Mouse (Mus musculus) kidney, embryonic 14.5 days (tissue): ENCODE data around the gene Higd2a. TPM values are rescaled to one million over a fixed set of nuclear protein-coding genes. Genes with fewer than 3 reads are reported as not detected.
"Not testable (repeated sequence)": the region's sequence is repeated elsewhere in the genome, so short reads cannot be mapped to it uniquely, and the experiment has no call there.

Experiments used
- ATAC-seq: fragments of 200-750 bp; cut with Nextera tagmentation; 2 replicates; pipeline ENCODE4 v1.8.0; 2017; ENCODE audit warnings: moderate number of reproducible peaks, mild to moderate bottlenecking, moderate TSS enrichment, moderate library complexity; ENCODE audit not compliant: low FRiP score, low TSS enrichment
- H3K27ac ChIP-seq: fragments of 300-500 bp; sonication (generic); 2 replicates; pipeline ENCODE4 v1.5.1; 2014; ENCODE audit warnings: low read depth, mild to moderate bottlenecking, low read length, moderate library complexity, mixed read lengths
- H3K27me3 ChIP-seq: fragments of 300-500 bp; sonication (generic); 2 replicates; pipeline ENCODE4 v1.6.1; 2014; ENCODE audit warnings: mild to moderate bottlenecking, low read length; ENCODE audit not compliant: control insufficient read depth, insufficient read depth
- H3K36me3 ChIP-seq: fragments of 300-500 bp; sonication (generic); 2 replicates; pipeline ENCODE4 v1.6.1; 2014; ENCODE audit warnings: low read length, mixed read lengths; ENCODE audit not compliant: control insufficient read depth, insufficient read depth
- H3K4me1 ChIP-seq: fragments of 300-500 bp; sonication (generic); 2 replicates; pipeline ENCODE4 v1.6.1; 2014; ENCODE audit warnings: low read length, mixed read lengths; ENCODE audit not compliant: control insufficient read depth, insufficient read depth
- H3K4me2 ChIP-seq: fragments of 300-500 bp; sonication (generic); replicated peaks from 2 replicates; pipeline ENCODE4 v1.6.1; 2014; ENCODE audit warnings: low read depth, mild to moderate bottlenecking, low read length
- H3K4me3 ChIP-seq: fragments of 300-500 bp; sonication (generic); 2 replicates; pipeline ENCODE4 v1.5.1; 2014; ENCODE audit warnings: mild to moderate bottlenecking, low read length
- H3K9ac ChIP-seq: fragments of 300-500 bp; sonication (generic); 2 replicates; pipeline ENCODE4 v1.6.1; 2014; ENCODE audit warnings: low read depth, mild to moderate bottlenecking, low read length, moderate library complexity
- H3K9me3 ChIP-seq: fragments of 300-500 bp; sonication (generic); 2 replicates; pipeline ENCODE4 v1.6.1; 2016; ENCODE audit warnings: low read length; ENCODE audit not compliant: control insufficient read depth
- WGBS: fragments of 180-500 bp; shearing (Covaris S2); extraction: QIAGEN DNeasy Blood & Tissue Kit; methylation state at CpG from one replicate; pipeline ENCODE4 v1.1.7; 2014; 5-methylcytosine and 5-hydroxymethylcytosine counted together
- polyA plus RNA-seq: library from polyadenylated mRNA; unstranded; fragments of >200 nt; fragmentation: Nextera tagmentation; extraction: Ambion mirVana; gene quantifications from 2 replicates; pipeline ENCODE4 v1.2.1, GENCODE M21; 2014

The Higd2a gene
- polyA plus RNA-seq, 1 experiment from 2014 or later = 203 TPM

DNA sequence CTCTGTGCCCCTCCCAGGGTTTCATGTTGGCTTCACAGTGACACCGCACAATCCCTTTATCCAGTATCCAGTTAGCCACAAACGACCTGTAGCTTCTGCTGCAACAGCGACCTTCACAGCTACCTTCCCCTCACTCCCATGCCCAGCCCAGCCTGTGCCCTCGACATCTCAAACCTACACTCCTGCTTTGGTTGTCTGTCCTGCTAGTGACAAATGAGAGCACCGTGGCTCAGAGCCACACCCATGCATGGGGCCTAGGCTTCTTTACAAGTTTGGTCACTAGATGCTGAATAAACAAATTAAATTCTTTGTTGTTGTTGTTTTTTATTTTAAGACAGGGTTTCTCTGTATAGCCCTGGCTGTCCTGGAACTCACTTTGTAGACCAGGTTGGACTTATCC, 17.2 kb downstream of the Higd2a start:
- peaks cover 5% of the 10 kb centered on the region; the same call in 1 of the 2 replicates for H3K36me3 ChIP-seq
- no peak overlapping the region for H3K4me2 ChIP-seq
- no peaks in the 10 kb centered on the region for H3K9me3 ChIP-seq
- H3K4me1 ChIP-seq = peaks cover 13% of the 10 kb centered on the region; the same call in 1 of the 2 replicates
- H3K9ac ChIP-seq = no peak overlapping the region
- no peak for ATAC-seq
- no peak overlapping the region for H3K27ac ChIP-seq
- WGBS = 66% methylated on average over 5 of the region's 5 CpGs
- H3K27me3 ChIP-seq = no peaks in the 10 kb centered on the region
- H3K4me3 ChIP-seq = no peak overlapping the region

DNA sequence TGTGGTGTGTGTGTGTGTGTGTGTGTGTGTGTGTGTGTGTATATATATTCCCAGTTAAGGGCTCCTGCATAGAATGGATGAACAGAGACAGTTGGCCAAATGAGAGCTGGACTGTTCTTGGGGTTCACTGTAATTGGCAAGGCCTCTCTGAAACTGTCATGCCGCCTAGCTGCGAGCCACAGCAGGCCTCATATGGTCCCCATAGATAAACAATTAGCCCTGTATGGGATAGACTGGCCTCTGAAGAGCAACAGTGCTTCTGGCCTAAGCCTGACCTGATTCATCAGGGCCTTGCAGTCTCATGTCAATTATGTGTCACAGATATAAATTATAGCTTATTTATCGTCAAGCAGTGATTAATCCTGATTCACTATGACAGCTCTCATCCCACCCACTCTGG, 18.0 kb downstream of the Higd2a start:
- WGBS = 76% methylated on average over 3 of the region's 3 CpGs
- no peak overlapping the region for H3K9ac ChIP-seq
- ATAC-seq = no peak
- H3K9me3 ChIP-seq = no peaks in the 10 kb centered on the region
- no peak overlapping the region for H3K4me2 ChIP-seq
- H3K27me3 ChIP-seq = no peaks in the 10 kb centered on the region
- no peak overlapping the region for H3K4me3 ChIP-seq
- H3K4me1 ChIP-seq = peaks cover 13% of the 10 kb centered on the region; the same call in 1 of the 2 replicates
- no peak overlapping the region for H3K27ac ChIP-seq
- peaks cover 5% of the 10 kb centered on the region; the same call in 1 of the 2 replicates for H3K36me3 ChIP-seq

GRCm38 (mm10) chr13:54608666-54609065, 18.7 kb downstream of the Higd2a start:
- Histone ChIP-seq H3K4me2 (no peak overlapping the region), H3K36me3 (peaks cover 5% of the 10 kb centered on the region; the same call in 1 of the 2 replicates), H3K27ac (no peak overlapping the region), H3K9me3 (no peaks in the 10 kb centered on the region), H3K4me3 (no peak overlapping the region), H3K9ac (no peak overlapping the region), H3K4me1 (peaks cover 13% of the 10 kb centered on the region; the same call in 1 of the 2 replicates), H3K27me3 (no peaks in the 10 kb centered on the region)
- ATAC-seq = no peak
- WGBS = 34% methylated on average over 8 of the region's 8 CpGs

- Histone ChIP-seq H3K9ac (no peak overlapping the region), H3K27me3 (no peaks in the 10 kb centered on the region), H3K4me1 (peaks cover 13% of the 10 kb centered on the region; the same call in 1 of the 2 replicates), H3K4me3 (no peak overlapping the region), H3K27ac (no peak overlapping the region), H3K36me3 (peaks cover 5% of the 10 kb centered on the region; the same call in 1 of the 2 replicates), H3K4me2 (no peak overlapping the region; the same call in 1 of the 2 replicates), H3K9me3 (no peaks in the 10 kb centered on the region)
- 35% methylated on average over 1 of the region's 1 CpGs for WGBS
- ATAC-seq = no peak
Observed at GRCm38 (mm10) chr13:54609301-54609700, 19.3 kb downstream of the Higd2a start.

DNA sequence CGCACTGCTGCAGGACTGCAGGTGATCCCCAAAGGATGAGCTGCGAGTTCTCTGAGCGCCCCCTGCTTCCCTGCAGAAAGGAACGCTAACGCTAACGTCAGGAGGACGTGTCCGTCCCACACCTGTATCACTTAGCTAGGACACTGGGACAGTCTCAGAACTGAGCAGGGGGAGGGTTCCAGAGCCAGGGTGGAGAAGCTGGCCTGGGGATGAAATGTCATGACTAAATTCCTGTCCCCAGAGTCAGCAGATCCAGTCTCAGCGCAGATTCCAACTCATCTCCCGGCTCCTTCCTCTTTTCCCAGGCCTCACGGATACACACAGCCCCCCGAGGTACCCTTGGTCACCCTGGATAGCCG, 20.6 kb downstream of the Higd2a start:
- no peaks in the 10 kb centered on the region for H3K9me3 ChIP-seq
- H3K4me2 ChIP-seq = peak overlapping the region; percentile 89
- WGBS = 8% methylated on average over 13 of the region's 13 CpGs
- 0 out of 2 replicates have a peak, but pooled peaks cover 5% of the 10 kb centered on the region for H3K36me3 ChIP-seq
- ATAC-seq = peak; percentile 29; the same call in 1 of the 2 replicates
- no peaks in the 10 kb centered on the region for H3K27me3 ChIP-seq
- H3K4me1 ChIP-seq = peaks cover 13% of the 10 kb centered on the region; the same call in 1 of the 2 replicates
- peak overlapping the region; percentile 76 for H3K9ac ChIP-seq
- peak overlapping the region; percentile 60 for H3K4me3 ChIP-seq
- H3K27ac ChIP-seq = peak overlapping the region; percentile 15; the same call in 1 of the 2 replicates

DNA sequence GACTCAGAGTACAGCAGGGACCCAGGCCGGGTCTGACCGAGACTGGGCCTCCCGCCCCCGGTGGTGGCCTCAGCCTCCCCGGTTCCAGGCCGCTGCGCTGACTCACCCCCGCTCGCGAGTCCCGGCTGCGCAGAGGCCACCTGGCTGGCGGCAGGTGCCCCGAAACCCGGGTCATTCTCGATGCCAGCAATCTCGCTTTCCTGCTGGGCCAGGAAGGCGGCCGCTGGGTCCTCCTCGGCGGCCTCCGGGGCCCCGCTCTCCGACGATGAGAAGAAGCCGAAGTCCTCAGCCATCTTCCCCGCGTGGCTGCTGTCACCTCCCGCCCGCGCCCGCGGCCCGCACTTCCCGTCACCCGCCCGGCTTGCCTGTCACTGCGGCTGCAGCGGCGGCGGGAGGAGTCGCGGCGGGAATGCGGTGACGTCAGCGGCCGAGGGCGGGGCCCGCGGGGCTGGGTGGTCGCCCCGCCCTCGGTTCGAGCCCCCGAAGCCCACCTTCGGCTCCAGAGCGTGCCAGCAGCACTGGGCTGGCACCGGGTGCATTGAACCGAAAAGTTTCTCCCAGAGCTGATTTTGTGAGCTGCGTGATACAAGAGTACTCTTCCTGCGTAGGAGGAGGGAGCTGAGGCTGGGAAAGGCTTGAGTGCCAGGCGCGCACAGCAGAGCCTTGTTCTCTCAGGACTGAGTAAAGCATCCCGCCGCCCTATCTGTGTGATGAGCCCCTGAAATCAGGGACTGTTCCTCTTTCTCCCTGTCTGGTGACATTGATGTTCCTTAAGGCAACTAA, 21.2 kb downstream of the Higd2a start, which contains the start of gene Cltb:
Gene Cltb, minus strand, starts transcription at position 373 of the 783 bp plus-strand sequence.
- H3K4me1 ChIP-seq = peaks cover 13% of the 10 kb centered on the region; the same call in 1 of the 2 replicates
- peak; percentile 65 for ATAC-seq
- no peaks in the 10 kb centered on the region for H3K27me3 ChIP-seq
- WGBS = under 1% methylated on average over 63 of the region's 66 CpGs
- H3K9me3 ChIP-seq = no peaks in the 10 kb centered on the region
- peak within 1 kb of the TSS; percentile 60 for H3K4me3 ChIP-seq
- H3K4me2 ChIP-seq = peak within 1 kb of the TSS; percentile 89
- 0 out of 2 replicates have a peak, but pooled peaks cover 5% of the 10 kb centered on the region for H3K36me3 ChIP-seq
- peak within 1 kb of the TSS; percentile 76 for H3K9ac ChIP-seq
- peak within 1 kb of the TSS; percentile 15; the same call in 1 of the 2 replicates for H3K27ac ChIP-seq

DNA sequence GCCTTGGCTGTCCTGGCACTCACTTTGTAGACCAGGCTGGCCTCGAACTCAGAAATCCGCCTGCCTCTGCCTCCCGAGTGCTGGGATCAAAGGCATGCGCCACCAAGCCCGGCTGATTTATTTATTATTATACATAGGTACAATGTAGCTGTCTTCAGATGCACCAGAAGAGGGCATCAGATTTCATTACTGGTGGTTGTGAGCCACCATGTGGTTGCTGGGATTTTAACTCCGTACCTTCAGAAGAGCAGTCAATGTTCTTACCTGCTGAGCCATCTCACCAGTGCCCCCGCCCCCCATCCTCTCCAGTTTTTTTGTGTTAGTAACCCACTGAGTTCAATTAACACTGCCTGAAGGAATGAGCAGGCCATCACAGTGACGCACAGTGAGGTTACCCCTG, 23.1 kb downstream of the Higd2a start:
- not testable (repeated sequence) for H3K36me3 ChIP-seq, ATAC-seq, H3K9ac ChIP-seq, H3K27me3 ChIP-seq, H3K4me2 ChIP-seq, H3K9me3 ChIP-seq, H3K4me3 ChIP-seq, H3K27ac ChIP-seq
- 81% methylated on average over 8 of the region's 8 CpGs for WGBS
- H3K4me1 ChIP-seq = peaks cover 13% of the 10 kb centered on the region; the same call in 1 of the 2 replicates

DNA sequence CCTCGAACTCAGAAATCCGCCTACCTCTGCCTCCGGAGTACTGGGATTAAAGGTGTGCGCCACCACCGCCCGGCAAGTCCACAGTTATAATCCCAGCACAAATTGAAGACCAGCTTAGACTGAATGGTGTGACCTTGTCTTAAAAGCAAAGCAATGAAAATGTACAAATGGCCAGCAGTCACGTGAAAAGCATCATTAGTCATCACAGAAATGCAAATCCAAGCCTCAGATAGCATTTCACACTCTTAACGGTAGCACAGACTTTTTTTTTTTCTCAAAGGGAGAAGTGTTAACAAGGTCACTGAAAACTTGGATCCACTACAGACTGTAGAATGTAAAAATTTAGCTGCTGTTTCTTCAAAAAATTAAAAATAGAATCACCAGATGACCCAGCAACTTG, 26.3 kb downstream of the Higd2a start:
- no peak for ATAC-seq
- 81% methylated on average over 8 of the region's 8 CpGs for WGBS
- Histone ChIP-seq H3K36me3 (no peaks in the 10 kb centered on the region), H3K27me3 (no peaks in the 10 kb centered on the region), H3K27ac (no peak overlapping the region), H3K9ac (no peak overlapping the region), H3K4me3 (no peak overlapping the region), H3K4me1 (no peaks in the 10 kb centered on the region), H3K9me3 (no peaks in the 10 kb centered on the region), H3K4me2 (no peak overlapping the region)

DNA sequence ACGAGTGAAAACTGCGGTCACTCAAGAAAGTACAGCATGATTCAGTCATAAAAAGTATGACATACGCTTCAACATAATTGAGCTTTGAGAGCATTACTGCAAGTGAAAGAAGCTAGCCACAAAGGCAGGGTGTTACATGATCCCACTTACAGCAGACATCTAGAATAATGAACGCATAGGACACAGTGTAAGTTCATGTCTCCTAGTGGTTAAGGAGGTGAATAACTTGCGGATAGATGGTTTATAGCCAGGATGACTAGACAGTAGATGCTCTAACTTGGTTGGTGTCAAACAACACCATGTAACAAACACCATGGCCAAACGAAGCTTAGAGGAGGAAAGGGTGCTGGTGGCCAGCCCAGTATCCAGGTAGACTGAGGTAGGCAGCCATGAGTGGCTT, 27.0 kb downstream of the Higd2a start:
- no peak overlapping the region for H3K4me3 ChIP-seq
- H3K4me1 ChIP-seq = no peaks in the 10 kb centered on the region
- no peaks in the 10 kb centered on the region for H3K9me3 ChIP-seq
- no peak overlapping the region for H3K27ac ChIP-seq
- no peak overlapping the region for H3K9ac ChIP-seq
- no peak for ATAC-seq
- 59% methylated on average over 6 of the region's 6 CpGs for WGBS
- no peaks in the 10 kb centered on the region for H3K27me3 ChIP-seq
- no peak overlapping the region for H3K4me2 ChIP-seq
- no peaks in the 10 kb centered on the region for H3K36me3 ChIP-seq
